Mouse (Mus musculus) R1 (cell line): ENCODE measurements around the gene Iqschfp.

Source experiments
- DNase-seq: peaks from one replicate; pipeline ENCODE4 v3.0.0-alpha.2; 2018; ENCODE audit warnings: low read depth, low spot score

Iqschfp gene

GRCm38 (mm10) chr3:68202162-68202902 is 310.3 kb downstream of the Iqschfp start:
- DNase-seq = no peak

- DNase-seq = no peak
Measured at GRCm38 (mm10) chr3:68203934-68204467, 312.0 kb downstream of the Iqschfp start.

GRCm38 (mm10) chr3:68210422-68210821 is 318.4 kb downstream of the Iqschfp start:
- DNase-seq = no peak

DNA sequence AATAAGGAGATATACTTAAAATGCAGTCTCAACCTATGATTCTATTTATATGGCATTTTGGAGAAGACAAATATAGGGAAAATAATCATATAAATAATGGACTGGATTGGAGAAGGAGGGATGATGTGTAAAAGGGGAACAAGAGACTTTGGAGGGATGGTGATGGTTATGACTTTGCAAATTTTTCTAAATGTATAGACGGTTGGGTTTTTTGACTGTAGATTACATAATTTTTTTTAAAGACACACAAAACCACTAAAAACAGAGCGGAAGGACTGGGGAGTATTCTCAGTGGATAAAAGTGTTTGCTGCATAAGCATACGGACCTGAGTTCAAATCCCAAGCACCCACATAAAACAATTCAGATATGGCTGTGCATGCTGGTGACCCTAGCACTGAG is 329.4 kb downstream of the Iqschfp start:
- DNase-seq = no peak

GRCm38 (mm10) chr3:68239887-68240286 is 347.9 kb downstream of the Iqschfp start:
- no peak for DNase-seq

DNA sequence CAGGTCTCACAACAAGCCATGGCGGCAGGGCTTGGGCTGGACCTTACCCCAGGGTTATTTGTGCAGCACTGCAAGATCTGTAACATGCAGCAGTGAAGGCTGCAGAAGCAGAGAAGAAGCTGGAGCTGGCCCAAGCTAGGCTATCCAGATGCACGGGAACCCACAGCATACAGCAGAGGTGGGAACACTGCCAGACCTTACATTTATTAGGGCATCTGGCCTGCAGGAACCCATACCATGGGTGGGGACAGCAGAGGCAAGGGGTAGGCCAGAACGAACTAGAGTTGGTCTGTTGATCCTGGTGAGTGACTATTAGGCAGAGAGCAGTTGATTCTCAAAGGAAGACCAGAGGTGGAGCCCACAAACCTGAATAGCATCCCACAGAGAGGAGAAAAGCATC is 351.2 kb downstream of the Iqschfp start:
- no peak for DNase-seq

DNA sequence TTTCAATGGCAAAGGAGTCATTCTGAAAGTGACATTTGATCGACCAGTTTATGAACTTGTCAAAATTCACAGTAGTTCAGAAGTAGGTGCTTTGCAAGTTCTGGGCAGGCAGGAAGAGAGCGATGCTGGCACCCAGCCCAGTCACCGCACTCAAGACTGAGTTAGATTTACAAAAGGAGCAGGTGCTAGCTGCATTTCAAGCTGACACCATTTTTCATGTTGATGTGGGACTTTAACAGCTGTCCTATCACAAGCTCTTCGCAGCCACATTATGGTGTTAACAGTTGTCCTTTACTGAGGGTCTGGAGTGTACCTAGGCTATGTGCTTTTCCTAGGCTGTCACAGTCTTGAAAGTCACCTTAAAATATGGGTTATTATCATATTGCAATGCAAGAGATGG is 354.1 kb downstream of the Iqschfp start:
- peak; percentile 25 for DNase-seq

- no peak for DNase-seq
Measured at GRCm38 (mm10) chr3:68250589-68250988, 358.6 kb downstream of the Iqschfp start.

DNA sequence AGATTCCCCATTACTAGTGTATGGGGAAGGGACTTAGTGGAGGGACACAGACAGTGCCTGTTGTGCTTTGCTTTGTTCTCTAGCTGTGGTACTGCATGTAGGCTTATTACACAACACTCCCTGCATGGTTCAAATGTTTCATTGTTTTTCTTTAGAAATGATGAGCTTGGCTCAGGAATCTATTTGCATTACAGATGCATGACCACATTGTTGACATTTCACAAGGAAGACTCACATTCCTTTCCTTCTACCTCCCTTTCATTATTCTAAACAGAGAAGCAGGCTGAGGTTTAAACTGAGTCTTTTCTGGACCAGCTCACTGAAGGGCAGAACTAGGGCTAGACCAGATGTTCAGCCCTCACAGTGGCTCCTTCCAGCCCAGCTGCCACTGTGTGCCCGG is 360.3 kb downstream of the Iqschfp start:
- DNase-seq = peak; percentile 79

GRCm38 (mm10) chr3:68262304-68262703 is 370.3 kb downstream of the Iqschfp start:
- no peak for DNase-seq

DNA sequence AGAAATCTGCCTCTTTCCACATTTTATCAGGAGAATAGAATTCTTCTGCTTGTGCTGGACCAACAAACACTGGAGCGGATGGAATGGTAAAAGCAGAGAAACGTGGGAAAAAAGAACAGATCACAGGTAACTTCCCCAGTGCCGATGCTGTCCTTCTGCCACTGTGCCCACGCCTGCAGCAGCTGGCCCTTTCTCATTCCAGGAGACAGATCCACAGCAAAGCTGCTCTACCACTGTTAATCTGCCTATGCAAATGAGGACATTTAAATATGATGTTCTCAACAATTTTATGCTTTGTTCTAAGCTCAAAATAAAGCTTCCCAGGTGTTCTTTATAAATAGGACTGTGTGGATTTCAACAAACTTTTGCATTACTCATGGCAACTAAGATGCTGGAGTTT is 375.9 kb downstream of the Iqschfp start:
- no peak for DNase-seq

- DNase-seq = no peak
Measured at GRCm38 (mm10) chr3:68269251-68269650, 377.2 kb downstream of the Iqschfp start.

DNA sequence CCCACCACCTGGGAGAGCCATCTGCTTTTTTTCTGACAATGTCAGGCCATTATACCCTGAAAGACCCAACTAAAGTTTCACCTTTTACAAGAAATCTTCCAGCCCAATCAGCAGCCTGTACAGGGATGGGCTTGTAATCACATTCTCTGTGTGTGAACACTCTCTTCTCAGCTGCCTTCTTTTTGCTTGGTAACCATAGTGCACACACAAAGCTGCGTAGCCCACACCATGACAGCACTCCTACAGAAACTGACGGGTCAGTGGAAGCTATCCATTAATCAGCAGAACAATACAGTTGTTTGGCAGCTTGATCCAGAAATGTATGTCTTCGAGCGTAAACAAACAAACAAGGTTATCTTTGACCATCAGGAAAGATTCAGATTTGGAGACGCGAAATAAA is 378.2 kb downstream of the Iqschfp start:
- DNase-seq = no peak

DNA sequence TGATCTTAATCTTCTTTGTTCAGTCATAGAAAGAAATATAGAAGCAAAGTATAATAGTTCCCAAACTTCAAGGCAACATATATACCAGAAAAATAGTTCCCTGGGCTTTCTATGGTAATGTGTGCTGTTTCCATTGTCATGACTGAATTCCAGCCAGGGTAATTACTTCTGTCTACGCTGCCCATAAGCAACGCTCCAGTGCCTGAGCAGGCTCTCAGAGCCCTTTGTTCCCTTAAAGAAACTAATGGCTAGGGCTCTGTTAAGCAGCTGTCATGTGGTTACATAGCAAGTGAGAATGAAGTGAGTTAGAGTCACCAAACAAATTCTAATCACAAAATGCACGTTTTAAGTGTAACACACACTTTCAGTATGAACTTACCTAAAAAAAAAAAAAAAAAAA is 379.4 kb downstream of the Iqschfp start:
- no peak for DNase-seq

- no peak for DNase-seq
Measured at GRCm38 (mm10) chr3:68271881-68272280, 379.8 kb downstream of the Iqschfp start.

DNA sequence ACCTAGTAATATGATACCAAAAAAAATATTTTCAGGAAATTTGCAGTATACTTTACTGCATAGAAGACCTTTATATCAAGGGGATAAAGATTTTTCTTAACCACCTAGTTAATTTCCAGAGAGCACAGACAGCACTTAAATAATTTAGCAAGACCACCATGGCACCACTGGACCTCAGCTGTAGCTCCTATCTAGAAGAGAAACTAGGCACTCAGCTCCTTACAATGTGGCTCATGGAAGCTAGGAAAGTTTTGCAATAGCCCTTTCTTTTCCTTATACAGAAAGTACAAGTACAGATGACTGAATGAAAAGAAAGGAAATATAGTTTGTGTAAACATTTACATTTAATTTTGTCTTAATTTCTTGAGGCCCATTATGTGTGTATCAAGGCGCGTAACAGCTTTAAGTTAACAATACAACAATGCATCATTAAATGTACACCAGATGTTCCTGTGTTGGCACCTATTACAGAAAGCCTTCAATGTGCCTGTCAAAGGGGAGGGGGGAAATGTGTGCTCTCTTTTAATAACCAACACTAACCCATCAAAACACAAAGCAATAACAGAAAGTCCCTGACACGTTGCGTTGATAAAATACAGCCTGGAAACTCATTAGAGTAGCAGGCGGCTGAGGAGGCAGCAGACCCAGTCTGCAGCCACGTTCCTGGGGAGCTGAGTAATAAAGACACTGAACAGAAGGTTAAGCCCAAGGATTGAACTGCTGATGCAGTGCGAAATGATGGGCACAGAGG is 391.0 kb downstream of the Iqschfp start:
- DNase-seq = no peak

DNA sequence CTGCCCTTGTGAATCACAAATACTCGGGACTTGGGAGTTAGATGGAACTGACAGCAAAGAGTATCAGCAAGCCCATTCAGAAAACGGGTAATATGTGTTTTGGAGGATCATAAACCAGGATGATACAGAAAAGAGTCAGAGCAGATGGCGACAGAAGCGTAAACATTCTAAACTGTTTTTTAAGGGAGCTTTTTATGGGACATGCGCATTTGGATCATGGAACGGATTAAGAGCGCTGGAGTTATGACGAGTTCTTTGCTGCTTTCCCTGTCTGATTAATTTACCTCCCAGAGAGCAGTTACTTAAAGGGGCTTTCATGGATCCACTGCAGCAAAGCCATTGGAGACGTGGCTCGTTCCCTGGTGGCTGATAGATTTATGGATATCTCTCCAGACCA is 391.6 kb downstream of the Iqschfp start:
- DNase-seq = no peak

- DNase-seq = no peak
Measured at GRCm38 (mm10) chr3:68284500-68284899, 392.5 kb downstream of the Iqschfp start.

GRCm38 (mm10) chr3:68296752-68297151 is 404.7 kb downstream of the Iqschfp start:
- no peak for DNase-seq

DNA sequence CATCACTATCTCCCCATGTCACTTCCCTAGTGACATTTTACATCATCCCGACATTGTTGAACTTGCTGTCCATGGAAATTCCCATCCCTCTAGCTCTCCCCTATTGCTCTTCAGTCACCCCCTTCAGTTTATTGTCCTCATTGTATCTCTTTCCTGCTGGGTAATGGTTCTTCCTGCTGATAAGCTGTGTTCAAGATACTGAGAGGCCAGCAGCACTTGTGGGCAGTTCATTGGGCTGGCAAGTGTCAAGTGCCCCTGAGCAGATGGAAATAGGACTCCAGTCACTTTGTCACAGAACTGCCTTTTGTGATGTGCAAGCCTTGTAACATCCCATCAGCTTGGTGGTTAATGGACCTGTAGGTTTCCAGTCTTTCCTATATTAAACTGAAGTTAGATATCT is 413.6 kb downstream of the Iqschfp start:
- DNase-seq = no peak

- peak; percentile 76 for DNase-seq
Measured at GRCm38 (mm10) chr3:68306726-68307125, 414.7 kb downstream of the Iqschfp start.

GRCm38 (mm10) chr3:68325575-68325974 is 433.5 kb downstream of the Iqschfp start:
- no peak for DNase-seq

DNA sequence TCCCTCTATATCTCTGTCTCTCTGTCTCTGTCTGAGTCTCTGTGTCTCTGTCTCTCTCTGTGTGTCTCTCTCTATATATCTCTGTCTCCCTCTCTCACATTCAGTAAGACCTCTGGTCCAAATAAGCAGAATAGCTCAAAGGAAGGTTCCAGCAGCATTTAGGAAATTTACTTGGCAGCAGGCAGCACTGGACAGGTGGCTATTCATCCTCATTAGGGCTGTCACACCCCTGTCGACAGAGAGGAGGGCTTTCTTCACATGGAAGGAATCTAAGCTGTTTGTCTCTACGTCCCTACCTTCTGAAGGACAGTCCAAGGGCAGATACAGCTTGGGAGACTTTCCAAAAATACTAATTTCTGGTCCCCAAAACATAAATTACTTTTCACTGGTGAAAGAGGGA is 440.5 kb downstream of the Iqschfp start:
- DNase-seq = no peak
